Mouse (Mus musculus): Measurements from ENCODE around the gene Mlst8. TPM values are rescaled to one million over a fixed set of nuclear protein-coding genes. Genes with fewer than 3 reads are reported as not detected.

The Mlst8 gene
- polyA plus RNA-seq (2014; fragmentation: Nextera tagmentation; extraction: Ambion mirVana): 36.2 and 38.0 TPM in 2 replicates

- 0% methylated on average over 48 of the region's 48 CpGs for WGBS
- Histone ChIP-seq H3K27ac (ENCODE audit: low read depth, low read length) (peak within 1 kb of the TSS; percentile 95), H3K9me3 (ENCODE audit: control insufficient read depth, low read length) (no peaks in the 10 kb centered on the region), H3K4me2 (ENCODE audit: low read depth, low read length) (peak within 1 kb of the TSS; percentile 75), H3K9ac (replicated peaks; ENCODE audit: low read depth, low read length) (peak within 1 kb of the TSS; percentile 78), H3K4me3 (ENCODE audit: low read depth, low read length) (peak within 1 kb of the TSS; percentile 70), H3K4me1 (ENCODE audit: control insufficient read depth, insufficient read depth, low read length) (peaks cover 11% of the 10 kb centered on the region), H3K36me3 (ENCODE audit: control insufficient read depth, insufficient read depth, low read length) (peaks cover 28% of the 10 kb centered on the region), H3K27me3 (ENCODE audit: control insufficient read depth, insufficient read depth, low read length) (no peaks in the 10 kb centered on the region)
- ATAC-seq (ENCODE audit: low read depth): peak; percentile 93
These were observed at the start of gene Mlst8 for GRCm38 (mm10) chr17:24478663-24479380. Gene Mlst8, minus strand, starts transcription at chr17:24479078.

DNA sequence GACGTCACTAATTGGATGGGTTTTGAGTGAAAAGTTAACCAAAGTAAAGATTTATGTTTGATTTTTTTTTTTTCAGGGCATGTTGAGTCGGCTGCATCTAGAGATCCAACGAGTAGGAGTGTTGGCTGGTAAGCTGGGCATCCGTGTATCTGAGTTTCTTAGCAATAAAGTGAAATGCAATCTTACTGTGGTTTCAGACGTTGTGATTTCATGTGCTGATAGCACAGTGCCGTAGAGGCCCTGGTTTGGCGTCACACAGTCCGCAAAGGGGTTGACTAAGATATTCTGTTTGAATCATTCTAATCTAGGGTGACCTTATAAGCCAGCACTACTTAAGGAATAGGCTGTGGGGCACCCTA is 49.7 kb upstream of the Mlst8 start:
- H3K4me2 ChIP-seq (ENCODE audit: low read depth, low read length): peak overlapping the region; percentile 94
- no peak for ATAC-seq (ENCODE audit: low read depth)
- peaks cover 26% of the 10 kb centered on the region for H3K4me1 ChIP-seq (ENCODE audit: control insufficient read depth, insufficient read depth, low read length)
- peak overlapping the region; percentile 84 for H3K27ac ChIP-seq (ENCODE audit: low read depth, low read length)
- 0% methylated on average over 8 of the region's 8 CpGs for WGBS
- H3K4me3 ChIP-seq (ENCODE audit: low read depth, low read length): peak overlapping the region; percentile 68
- H3K27me3 ChIP-seq (ENCODE audit: control insufficient read depth, insufficient read depth, low read length): no peaks in the 10 kb centered on the region
- no peaks in the 10 kb centered on the region for H3K9me3 ChIP-seq (ENCODE audit: control insufficient read depth, low read length)
- H3K36me3 ChIP-seq (ENCODE audit: control insufficient read depth, insufficient read depth, low read length): peaks cover 10% of the 10 kb centered on the region; the same call in 1 of the 2 replicates
- peak overlapping the region; percentile 72 for H3K9ac ChIP-seq (replicated peaks; ENCODE audit: low read depth, low read length)

DNA sequence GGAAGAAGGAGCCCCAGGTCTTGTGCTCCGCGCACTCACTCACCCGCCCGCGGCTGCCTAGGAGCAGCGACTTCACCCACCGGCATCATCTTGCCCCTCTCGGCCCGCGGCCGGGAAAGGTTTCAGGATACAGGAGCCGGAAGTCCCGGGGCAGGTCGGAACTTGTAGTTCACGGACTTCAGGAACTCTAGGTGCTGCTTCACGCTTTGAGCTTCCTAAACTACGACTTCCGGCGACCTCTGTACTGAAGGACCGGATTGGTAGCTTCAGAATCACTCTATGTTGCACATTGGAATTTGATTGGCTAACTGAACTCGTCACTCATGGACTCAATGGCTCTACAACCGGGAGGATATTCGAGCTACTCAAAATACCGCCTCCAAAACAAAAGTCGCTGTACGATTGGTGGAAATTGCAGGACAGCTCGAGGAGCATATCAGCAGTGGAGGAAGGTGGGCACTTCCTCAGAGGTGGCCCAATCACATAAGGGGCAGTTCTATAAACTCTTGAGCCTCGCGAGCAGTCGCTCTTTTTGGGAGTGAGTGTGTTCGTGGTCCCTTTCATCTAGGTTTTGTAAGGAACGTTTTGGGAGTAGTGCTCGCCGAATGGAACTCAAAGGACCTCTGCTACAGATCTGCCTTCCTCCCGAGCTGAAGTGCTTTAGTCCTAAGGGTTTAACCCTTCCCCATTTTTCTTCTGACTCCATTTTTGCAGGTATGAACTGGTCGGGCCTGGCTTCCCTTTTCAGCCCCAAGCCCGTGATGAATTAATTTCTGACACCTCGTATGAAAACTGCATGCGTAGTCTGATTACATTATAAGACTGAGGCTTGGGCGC is 49.1 kb upstream of the Mlst8 start, which contains the start of gene Traf7:
Gene Traf7, minus strand, starts transcription at position 216 of the 837 bp plus-strand sequence.
- Histone ChIP-seq H3K9ac (replicated peaks; ENCODE audit: low read depth, low read length) (peak within 1 kb of the TSS; percentile 82), H3K27me3 (ENCODE audit: control insufficient read depth, insufficient read depth, low read length) (no peaks in the 10 kb centered on the region), H3K9me3 (ENCODE audit: control insufficient read depth, low read length) (no peaks in the 10 kb centered on the region), H3K36me3 (ENCODE audit: control insufficient read depth, insufficient read depth, low read length) (peaks cover 10% of the 10 kb centered on the region; the same call in 1 of the 2 replicates), H3K4me2 (ENCODE audit: low read depth, low read length) (peak within 1 kb of the TSS; percentile 94), H3K4me1 (ENCODE audit: control insufficient read depth, insufficient read depth, low read length) (peaks cover 26% of the 10 kb centered on the region), H3K4me3 (ENCODE audit: low read depth, low read length) (peak within 1 kb of the TSS; percentile 83), H3K27ac (ENCODE audit: low read depth, low read length) (peak within 1 kb of the TSS; percentile 84)
- ATAC-seq (ENCODE audit: low read depth): peak; percentile 98
- WGBS: under 1% methylated on average over 40 of the region's 40 CpGs

DNA sequence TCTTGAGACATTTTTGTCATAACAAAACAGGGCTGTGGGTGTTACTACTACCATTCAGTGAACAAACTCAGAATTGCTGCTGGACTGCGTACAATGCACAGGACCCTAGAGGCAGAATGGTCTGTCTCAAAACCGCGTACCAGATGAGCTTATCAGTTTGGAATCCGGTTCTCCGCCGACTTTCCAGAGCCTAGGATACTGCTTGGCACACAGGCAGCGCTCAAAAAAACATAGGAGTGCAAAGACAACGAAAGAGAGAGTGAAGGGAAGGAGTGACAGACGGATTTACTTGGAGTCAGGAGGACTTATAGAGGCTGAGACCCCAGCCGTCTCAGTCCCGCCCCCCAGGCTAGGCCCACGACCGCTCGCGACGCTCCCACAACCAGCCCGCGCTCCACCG is 48.4 kb upstream of the Mlst8 start:
- Histone ChIP-seq H3K9me3 (ENCODE audit: control insufficient read depth, low read length) (no peaks in the 10 kb centered on the region), H3K4me3 (ENCODE audit: low read depth, low read length) (peak overlapping the region; percentile 83), H3K9ac (replicated peaks; ENCODE audit: low read depth, low read length) (peak overlapping the region; percentile 82), H3K4me1 (ENCODE audit: control insufficient read depth, insufficient read depth, low read length) (peaks cover 26% of the 10 kb centered on the region), H3K27me3 (ENCODE audit: control insufficient read depth, insufficient read depth, low read length) (no peaks in the 10 kb centered on the region), H3K36me3 (ENCODE audit: control insufficient read depth, insufficient read depth, low read length) (peaks cover 10% of the 10 kb centered on the region; the same call in 1 of the 2 replicates), H3K4me2 (ENCODE audit: low read depth, low read length) (peak overlapping the region; percentile 60), H3K27ac (ENCODE audit: low read depth, low read length) (peak overlapping the region; percentile 57; the same call in 1 of the 2 replicates)
- WGBS: 3% methylated on average over 19 of the region's 19 CpGs
- peak; percentile 0; the same call in 1 of the 2 replicates for ATAC-seq (ENCODE audit: low read depth)

DNA sequence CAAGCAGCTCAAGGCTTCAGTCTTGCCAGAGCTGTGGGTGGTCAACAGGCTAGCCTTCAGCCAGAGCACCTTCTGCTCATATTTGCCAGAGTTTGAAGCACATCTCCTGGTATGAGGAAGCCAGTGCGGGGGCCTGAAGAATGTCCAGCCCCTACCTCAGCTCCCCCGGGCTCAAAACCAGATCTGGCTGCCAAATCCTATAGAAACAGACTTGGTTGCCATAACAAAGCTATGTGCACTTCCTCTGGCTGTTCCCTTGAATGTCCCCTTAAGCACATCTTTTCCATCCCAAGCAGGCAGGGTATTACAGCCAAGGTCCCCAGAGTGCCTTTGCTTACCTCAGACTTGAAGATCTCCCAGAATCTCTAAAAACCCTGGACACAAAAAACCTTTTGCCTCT is 45.9 kb upstream of the Mlst8 start:
- no peak overlapping the region for H3K9ac ChIP-seq (replicated peaks; ENCODE audit: low read depth, low read length)
- H3K4me1 ChIP-seq (ENCODE audit: control insufficient read depth, insufficient read depth, low read length): peaks cover 18% of the 10 kb centered on the region
- H3K36me3 ChIP-seq (ENCODE audit: control insufficient read depth, insufficient read depth, low read length): peaks cover 2% of the 10 kb centered on the region; the same call in 1 of the 2 replicates
- no peaks in the 10 kb centered on the region for H3K9me3 ChIP-seq (ENCODE audit: control insufficient read depth, low read length)
- 82% methylated on average over 2 of the region's 2 CpGs for WGBS
- no peak for ATAC-seq (ENCODE audit: low read depth)
- H3K4me2 ChIP-seq (ENCODE audit: low read depth, low read length): no peak overlapping the region
- no peak overlapping the region for H3K4me3 ChIP-seq (ENCODE audit: low read depth, low read length)
- H3K27me3 ChIP-seq (ENCODE audit: control insufficient read depth, insufficient read depth, low read length): no peaks in the 10 kb centered on the region
- no peak overlapping the region for H3K27ac ChIP-seq (ENCODE audit: low read depth, low read length)

DNA sequence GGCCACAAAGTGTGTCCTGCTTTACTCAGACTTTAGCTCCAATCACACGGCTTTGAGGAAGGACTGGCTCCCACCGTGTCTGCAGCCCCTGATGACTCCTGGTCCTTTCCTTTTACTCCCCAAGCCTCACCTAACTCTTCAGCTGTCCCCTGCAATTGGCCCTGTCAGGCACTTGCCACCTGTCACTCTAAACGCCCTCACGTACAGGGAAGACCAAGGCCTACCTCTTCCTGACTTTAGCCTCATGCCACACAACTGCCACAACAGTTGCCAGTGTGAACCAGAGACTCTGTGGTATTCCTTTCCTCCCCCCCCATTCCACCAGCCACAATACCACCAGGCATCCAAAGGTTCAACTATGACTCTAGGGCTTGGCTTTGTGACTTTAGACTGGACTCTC is 41.6 kb upstream of the Mlst8 start:
- no peak overlapping the region for H3K4me2 ChIP-seq (ENCODE audit: low read depth, low read length)
- no peaks in the 10 kb centered on the region for H3K4me1 ChIP-seq (ENCODE audit: control insufficient read depth, insufficient read depth, low read length)
- no peaks in the 10 kb centered on the region for H3K9me3 ChIP-seq (ENCODE audit: control insufficient read depth, low read length)
- peaks cover 22% of the 10 kb centered on the region for H3K36me3 ChIP-seq (ENCODE audit: control insufficient read depth, insufficient read depth, low read length)
- no peak overlapping the region for H3K9ac ChIP-seq (replicated peaks; ENCODE audit: low read depth, low read length)
- ATAC-seq (ENCODE audit: low read depth): no peak
- WGBS: 85% methylated on average over 4 of the region's 4 CpGs
- no peaks in the 10 kb centered on the region for H3K27me3 ChIP-seq (ENCODE audit: control insufficient read depth, insufficient read depth, low read length)
- no peak overlapping the region for H3K4me3 ChIP-seq (ENCODE audit: low read depth, low read length)
- no peak overlapping the region for H3K27ac ChIP-seq (ENCODE audit: low read depth, low read length)

DNA sequence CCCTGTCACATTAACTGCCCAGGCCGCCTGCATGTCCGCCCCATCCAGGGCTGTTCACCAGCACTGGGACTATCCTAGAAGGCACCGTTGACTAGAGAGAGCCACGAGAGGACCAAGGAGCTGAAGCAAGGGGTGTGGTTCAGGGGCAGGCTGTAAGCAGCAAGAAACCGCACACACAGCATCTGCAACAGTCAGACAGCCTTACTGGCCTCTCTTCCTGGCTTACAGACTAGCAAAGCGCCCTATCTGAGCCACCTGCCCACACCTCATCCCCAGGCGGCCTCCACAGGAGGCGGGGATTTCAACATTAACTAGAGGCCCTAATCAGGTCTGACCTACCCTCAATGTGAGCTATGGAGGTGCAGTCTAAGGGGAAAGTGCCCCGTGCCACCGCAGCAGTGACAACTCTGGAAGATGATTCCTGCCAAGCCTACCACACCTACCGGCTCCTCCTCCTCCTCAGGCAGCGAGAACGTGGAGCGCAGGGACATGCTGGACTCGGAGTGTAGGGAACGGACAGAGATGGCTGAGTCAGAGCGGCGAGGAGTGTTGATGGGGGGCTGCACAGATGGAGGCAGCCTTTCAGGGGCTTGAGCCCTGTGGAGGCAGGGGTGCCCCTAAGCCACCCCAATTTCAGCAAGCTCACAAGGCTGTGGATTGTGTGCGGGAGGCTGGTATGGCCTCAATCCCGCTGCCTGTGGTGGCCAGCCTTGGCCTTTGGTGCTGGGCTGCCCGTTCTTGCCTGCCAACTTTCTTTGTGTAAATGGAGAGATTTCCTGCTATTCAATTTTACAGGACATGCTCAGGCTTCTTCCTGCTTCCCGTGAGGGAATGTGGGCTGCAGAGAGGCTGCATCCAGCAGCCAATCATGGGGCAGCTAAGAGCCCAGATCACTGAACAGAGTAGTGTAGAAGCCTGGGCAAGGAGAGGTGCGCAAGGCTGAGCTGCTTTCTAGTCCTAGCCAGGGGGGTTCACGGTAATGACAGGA is 35.7 kb upstream of the Mlst8 start:
- no peak for ATAC-seq (ENCODE audit: low read depth)
- no peak overlapping the region for H3K4me2 ChIP-seq (ENCODE audit: low read depth, low read length)
- H3K9ac ChIP-seq (replicated peaks; ENCODE audit: low read depth, low read length): no peak overlapping the region

GRCm38 (mm10) chr17:24513609-24514008 is 34.7 kb upstream of the Mlst8 start:
- Histone ChIP-seq H3K27me3 (ENCODE audit: control insufficient read depth, insufficient read depth, low read length) (no peaks in the 10 kb centered on the region), H3K4me3 (ENCODE audit: low read depth, low read length) (no peak overlapping the region), H3K36me3 (ENCODE audit: control insufficient read depth, insufficient read depth, low read length) (peaks cover 55% of the 10 kb centered on the region), H3K9me3 (ENCODE audit: control insufficient read depth, low read length) (no peaks in the 10 kb centered on the region), H3K9ac (replicated peaks; ENCODE audit: low read depth, low read length) (no peak overlapping the region), H3K4me2 (ENCODE audit: low read depth, low read length) (no peak overlapping the region), H3K27ac (ENCODE audit: low read depth, low read length) (no peak overlapping the region), H3K4me1 (ENCODE audit: control insufficient read depth, insufficient read depth, low read length) (no peaks in the 10 kb centered on the region)
- WGBS: 57% methylated on average over 5 of the region's 5 CpGs
- peak; percentile 62; the same call in 1 of the 2 replicates for ATAC-seq (ENCODE audit: low read depth)

More for the DNA sequence above, 35.7 kb upstream of the Mlst8 start:
- Histone ChIP-seq H3K9me3 (ENCODE audit: control insufficient read depth, low read length) (no peaks in the 10 kb centered on the region), H3K4me3 (ENCODE audit: low read depth, low read length) (no peak overlapping the region), H3K36me3 (ENCODE audit: control insufficient read depth, insufficient read depth, low read length) (peaks cover 50% of the 10 kb centered on the region), H3K27ac (ENCODE audit: low read depth, low read length) (no peak overlapping the region), H3K27me3 (ENCODE audit: control insufficient read depth, insufficient read depth, low read length) (no peaks in the 10 kb centered on the region), H3K4me1 (ENCODE audit: control insufficient read depth, insufficient read depth, low read length) (no peaks in the 10 kb centered on the region)
- WGBS: 88% methylated on average over 24 of the region's 24 CpGs
